Mouse (Mus musculus) CH12.LX (cell line): Measurements from ENCODE around the gene Clec11a.

Source experiments
- BHLHE40 ChIP-seq: IDR thresholded peaks from 2 replicates; pipeline ENCODE4 v1.6.1; 2011; ENCODE audit warnings: mild to moderate bottlenecking, low read depth, low read length, improper control_type of control experiment
- EP300 ChIP-seq: IDR thresholded peaks from 2 replicates; pipeline ENCODE4 v1.6.1; 2011; ENCODE audit warnings: low read length, improper control_type of control experiment
- GABPA ChIP-seq: IDR thresholded peaks from 2 replicates; pipeline ENCODE4 v1.6.1; 2012; ENCODE audit warnings: low read depth, low read length, improper control_type of control experiment, inconsistent platforms; ENCODE audit not compliant: insufficient replicate concordance
- MAX ChIP-seq: IDR thresholded peaks from 2 replicates; pipeline ENCODE4 v1.6.1; 2011; ENCODE audit warnings: low read length, improper control_type of control experiment
- PAX5 ChIP-seq: IDR thresholded peaks from 2 replicates; pipeline ENCODE4 v1.6.1; 2012; ENCODE audit warnings: low read length, inconsistent platforms, mixed read lengths
- POLR2A ChIP-seq: IDR thresholded peaks from 2 replicates; pipeline ENCODE4 v1.6.1; 2011; ENCODE audit warnings: low read depth, mild to moderate bottlenecking, improper control_type of control experiment, low read length
- RCOR1 ChIP-seq: conservative IDR thresholded peaks from 2 replicates; pipeline ENCODE4 v1.6.1; 2012; ENCODE audit warnings: low read depth, mild to moderate bottlenecking, inconsistent platforms, low read length, improper control_type of control experiment
- TCF12 ChIP-seq: IDR thresholded peaks from 2 replicates; pipeline ENCODE4 v1.6.1; 2014; ENCODE audit warnings: low read depth, mild to moderate bottlenecking, inconsistent platforms, low read length, improper control_type of control experiment
- ZC3H11A ChIP-seq: IDR thresholded peaks from 2 replicates; pipeline ENCODE4 v1.6.1; 2012; ENCODE audit warnings: low read depth, mild to moderate bottlenecking, inconsistent platforms, low read length, improper control_type of control experiment
- ZNF384 ChIP-seq: IDR thresholded peaks from 2 replicates; pipeline ENCODE4 v1.6.1; 2012; ENCODE audit warnings: low read depth, low read length, improper control_type of control experiment, inconsistent platforms

GRCm38 (mm10) chr7:44353601-44354340 is 47.1 kb upstream of the Clec11a start:
- TF ChIP-seq PAX5 (no peak), RCOR1 (no peak), ZNF384 (no peak), BHLHE40 (no peak), ZC3H11A (no peak), GABPA (no peak), POLR2A (no peak), MAX (no peak), EP300 (no peak), TCF12 (no peak)
